Mouse (Mus musculus): Measurements from ENCODE around the gene Pofut1. TPM values are rescaled to one million over a fixed set of nuclear protein-coding genes. Genes with fewer than 3 reads are reported as not detected.
A peak's percentile ranks its signal among the peaks of the same experiment; 100 is the strongest.

The Pofut1 gene
- polyA plus RNA-seq, 1 experiment = 49.7 TPM

DNA sequence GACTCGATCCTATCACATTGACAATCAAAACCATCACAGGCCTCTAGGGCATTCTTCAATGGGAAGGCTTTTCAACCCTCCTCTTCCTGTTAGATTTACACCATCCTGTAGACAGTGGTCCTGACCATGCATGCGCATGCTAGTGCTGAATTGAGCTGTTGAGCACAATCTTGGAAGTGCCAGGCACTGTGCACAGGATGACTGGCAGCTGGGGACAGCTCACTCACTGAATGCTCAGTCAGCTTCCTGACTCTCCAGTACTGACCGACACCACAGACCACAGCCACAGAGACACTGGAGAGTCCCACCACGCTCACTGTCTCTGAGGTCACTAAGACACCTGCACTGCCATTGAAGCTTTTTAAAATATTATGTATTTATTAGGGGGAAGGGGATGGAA lies 25.9 kb upstream of the Pofut1 start:
- TF ChIP-seq CTCF (IDR thresholded peaks at IDR 0.05; ENCODE audit: borderline replicate concordance, insufficient read depth, low read length) = no peak
- TF ChIP-seq POLR2A (IDR thresholded peaks at IDR 0.05; ENCODE audit: low read depth, low read length) = no peak
- H3K4me1 ChIP-seq (ENCODE audit: control insufficient read depth, insufficient read depth, low read length) = peaks cover 2% of the 10 kb centered on the region; the same call in 1 of the 2 replicates
- H3K4me3 ChIP-seq (ENCODE audit: insufficient read depth, low read length) = no peak overlapping the region
- H3K27ac ChIP-seq (ENCODE audit: insufficient read depth, low read length) = no peak overlapping the region

DNA sequence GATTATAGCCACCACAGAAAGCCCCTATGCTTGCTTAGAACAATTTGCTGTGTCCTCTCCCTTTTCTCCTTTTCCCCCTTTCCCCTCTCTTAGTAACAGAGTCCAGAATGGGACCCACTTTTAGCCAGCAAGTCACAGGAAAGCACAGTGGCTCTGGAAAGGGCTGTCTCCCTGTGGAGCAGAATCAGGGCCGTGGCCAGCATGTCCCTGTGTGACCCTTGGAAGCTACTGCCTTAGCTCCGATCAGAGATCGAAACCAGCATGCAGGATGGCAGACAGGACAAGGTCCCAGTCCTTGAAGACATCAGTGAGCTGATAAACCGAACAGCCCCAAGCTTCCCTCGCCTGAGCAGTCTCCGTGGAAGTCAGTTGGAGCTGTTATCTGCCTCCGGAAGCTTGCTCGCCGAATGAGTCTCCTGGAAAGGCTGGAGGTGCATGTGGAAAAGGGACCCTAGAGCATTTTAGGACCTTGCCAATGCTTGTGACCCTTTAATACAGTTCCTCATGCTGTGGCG lies 23.4 kb upstream of the Pofut1 start:
- no peak for TF ChIP-seq CTCF (IDR thresholded peaks at IDR 0.05; ENCODE audit: borderline replicate concordance, insufficient read depth, low read length)
- TF ChIP-seq POLR2A (IDR thresholded peaks at IDR 0.05; ENCODE audit: low read depth, low read length) = no peak
- Histone ChIP-seq H3K4me1 (ENCODE audit: control insufficient read depth, insufficient read depth, low read length) (peaks cover 2% of the 10 kb centered on the region; the same call in 1 of the 2 replicates), H3K4me3 (ENCODE audit: insufficient read depth, low read length) (no peak overlapping the region), H3K27ac (ENCODE audit: insufficient read depth, low read length) (no peak overlapping the region)

DNA sequence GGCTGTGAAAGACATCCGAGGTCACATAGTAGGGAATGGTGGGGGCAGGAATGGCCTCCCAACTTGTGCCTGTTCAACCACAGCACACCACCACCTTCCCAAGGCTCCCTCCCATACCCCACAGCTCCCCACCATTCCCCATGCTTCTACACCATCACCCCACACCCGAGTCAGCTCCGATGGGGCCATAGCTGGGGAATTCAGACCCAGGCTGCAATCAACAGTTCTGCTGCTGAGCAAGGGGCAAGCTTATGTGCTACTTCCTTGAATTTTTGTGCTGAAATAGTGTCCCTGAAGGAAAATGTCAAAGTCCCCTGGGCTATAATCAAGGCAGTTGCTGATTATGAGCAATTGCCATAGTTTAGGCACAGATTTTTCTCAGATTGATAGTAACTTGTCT lies 22.8 kb upstream of the Pofut1 start:
- Histone ChIP-seq H3K4me3 (ENCODE audit: insufficient read depth, low read length) (no peak overlapping the region), H3K27ac (ENCODE audit: insufficient read depth, low read length) (no peak overlapping the region), H3K4me1 (ENCODE audit: control insufficient read depth, insufficient read depth, low read length) (peaks cover 2% of the 10 kb centered on the region; the same call in 1 of the 2 replicates)
- TF ChIP-seq POLR2A (IDR thresholded peaks at IDR 0.05; ENCODE audit: low read depth, low read length) = no peak
- TF ChIP-seq CTCF (IDR thresholded peaks at IDR 0.05; ENCODE audit: borderline replicate concordance, insufficient read depth, low read length) = no peak

DNA sequence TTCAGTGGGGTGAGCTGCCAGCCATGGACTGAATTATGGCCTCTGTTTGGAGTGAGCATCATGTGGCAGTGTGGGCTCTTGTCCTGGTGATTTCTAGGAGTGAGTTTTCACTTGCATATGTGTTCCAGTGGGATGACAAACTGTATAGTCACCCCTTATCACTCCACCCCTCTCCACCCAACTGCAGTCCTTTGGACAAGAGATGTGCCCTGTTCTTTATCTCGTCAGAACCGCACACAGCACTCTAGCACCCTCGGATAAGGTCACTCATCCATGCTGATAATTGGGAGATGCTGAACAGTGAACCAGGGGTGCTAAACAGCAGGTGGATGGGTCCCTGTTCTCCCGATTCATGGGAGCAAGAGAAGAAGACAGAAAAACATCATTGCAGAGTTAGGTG lies 19.7 kb upstream of the Pofut1 start:
- no peak for TF ChIP-seq CTCF (IDR thresholded peaks at IDR 0.05; ENCODE audit: borderline replicate concordance, insufficient read depth, low read length)
- TF ChIP-seq POLR2A (IDR thresholded peaks at IDR 0.05; ENCODE audit: low read depth, low read length) = no peak
- no peak overlapping the region for H3K27ac ChIP-seq (ENCODE audit: insufficient read depth, low read length)

DNA sequence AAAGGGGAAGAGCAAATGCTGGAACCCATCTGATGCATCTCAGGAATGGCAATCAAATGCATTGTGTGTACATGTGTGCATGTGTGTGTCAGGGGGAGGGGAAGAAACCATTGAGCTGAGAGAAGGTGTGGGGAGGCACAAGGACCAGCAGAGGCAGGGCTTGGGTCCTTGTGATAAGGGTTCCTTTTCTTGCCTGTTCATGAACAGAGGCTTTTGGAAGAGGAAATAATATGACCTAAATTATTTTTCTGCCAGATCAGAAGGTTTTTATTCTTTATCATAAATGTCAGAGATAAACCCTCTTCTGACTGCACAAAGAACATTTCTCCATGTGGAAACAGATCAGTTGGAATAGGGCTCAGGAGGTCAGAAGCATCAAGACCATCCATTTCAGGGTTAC lies 19.2 kb upstream of the Pofut1 start:
- Histone ChIP-seq H3K27ac (ENCODE audit: insufficient read depth, low read length) (no peak overlapping the region), H3K4me1 (ENCODE audit: control insufficient read depth, insufficient read depth, low read length) (no peaks in the 10 kb centered on the region), H3K4me3 (ENCODE audit: insufficient read depth, low read length) (no peak overlapping the region)
- TF ChIP-seq POLR2A (IDR thresholded peaks at IDR 0.05; ENCODE audit: low read depth, low read length) (no peak), CTCF (IDR thresholded peaks at IDR 0.05; ENCODE audit: borderline replicate concordance, insufficient read depth, low read length) (no peak)

More for the DNA sequence above, 19.7 kb upstream of the Pofut1 start:
- Histone ChIP-seq H3K4me1 (ENCODE audit: control insufficient read depth, insufficient read depth, low read length) (no peaks in the 10 kb centered on the region), H3K4me3 (ENCODE audit: insufficient read depth, low read length) (no peak overlapping the region)

DNA sequence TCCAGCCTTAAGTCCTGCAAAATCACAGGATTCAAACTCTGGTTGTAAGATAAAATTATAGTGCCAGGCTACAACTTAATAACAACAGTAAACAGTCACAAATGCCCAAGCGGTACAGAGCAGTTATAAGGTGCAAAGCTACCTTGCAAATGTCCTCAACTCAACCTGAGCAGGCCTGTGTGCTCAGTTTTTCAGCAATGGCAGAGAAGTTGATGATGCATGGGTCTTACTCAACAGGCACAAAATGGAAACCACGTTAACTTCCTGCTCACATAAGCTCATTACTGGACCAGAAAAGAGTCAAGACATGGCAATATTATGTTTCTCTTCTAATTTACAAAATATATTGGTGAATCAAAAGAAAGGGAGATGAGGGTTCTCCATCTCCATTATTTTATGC lies 18.8 kb upstream of the Pofut1 start:
- TF ChIP-seq POLR2A (IDR thresholded peaks at IDR 0.05; ENCODE audit: low read depth, low read length) = no peak
- TF ChIP-seq CTCF (IDR thresholded peaks at IDR 0.05; ENCODE audit: borderline replicate concordance, insufficient read depth, low read length) = no peak
- H3K4me1 ChIP-seq (ENCODE audit: control insufficient read depth, insufficient read depth, low read length) = no peaks in the 10 kb centered on the region
- no peak overlapping the region for H3K27ac ChIP-seq (ENCODE audit: insufficient read depth, low read length)
- no peak overlapping the region for H3K4me3 ChIP-seq (ENCODE audit: insufficient read depth, low read length)

DNA sequence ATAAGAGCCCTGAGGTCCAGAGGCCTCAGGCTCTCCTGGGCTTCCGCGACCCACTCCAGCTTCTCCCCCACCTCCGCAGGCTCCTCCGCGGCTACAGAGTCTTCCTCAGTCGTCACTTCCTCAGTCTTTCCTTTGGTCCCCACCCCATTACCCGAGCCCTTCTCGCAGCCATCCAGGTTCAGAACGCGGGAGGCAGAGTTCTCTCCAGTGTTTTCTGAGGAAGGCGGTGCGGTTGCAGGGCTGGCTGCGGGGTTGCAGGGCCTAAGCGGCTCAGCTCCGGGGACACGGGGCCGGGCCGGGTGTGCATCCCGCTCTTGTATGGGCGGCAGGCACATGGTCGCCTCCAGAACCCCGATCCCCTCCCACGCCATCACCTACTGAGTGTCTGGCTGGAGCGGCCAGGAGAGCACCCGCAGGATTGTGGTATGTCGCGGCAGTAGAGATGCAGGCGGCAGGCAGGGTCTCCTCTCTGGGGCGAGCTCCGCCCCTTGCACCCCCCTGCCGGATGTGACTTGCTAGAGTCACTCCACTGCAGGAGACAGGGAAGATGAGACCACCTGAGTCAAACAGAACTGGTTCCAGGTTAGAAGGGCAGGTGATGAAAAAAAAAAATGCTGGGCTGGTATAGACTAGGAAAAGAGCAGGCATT lies 16.3 kb upstream of the Pofut1 start, which contains the start of gene Tspyl3:
Tspyl3 (minus strand) TSS at position 496 of the 649 bp plus-strand sequence.
- TF ChIP-seq CTCF (IDR thresholded peaks at IDR 0.05; ENCODE audit: borderline replicate concordance, insufficient read depth, low read length) (no peak), POLR2A (IDR thresholded peaks at IDR 0.05; ENCODE audit: low read depth, low read length) (peak; percentile 44)

DNA sequence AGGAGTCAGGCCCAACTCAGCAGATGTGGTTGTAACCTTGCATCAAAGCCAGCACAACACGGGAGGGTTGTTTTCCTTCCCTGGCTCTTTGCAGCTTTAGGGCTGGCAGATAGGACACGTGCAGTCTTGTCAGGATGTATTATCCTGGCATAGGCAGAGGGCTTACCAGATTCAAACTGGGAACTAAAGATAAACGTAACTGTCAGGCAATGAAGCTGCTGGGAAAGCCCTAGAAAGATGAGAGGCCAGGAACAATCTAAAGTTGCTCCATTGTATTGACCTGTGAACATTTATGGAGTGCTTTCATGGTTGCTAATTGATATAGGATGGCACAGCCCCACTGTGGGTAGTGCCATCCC lies 15.8 kb upstream of the Pofut1 start:
- Histone ChIP-seq H3K4me1 (ENCODE audit: control insufficient read depth, insufficient read depth, low read length) (no peaks in the 10 kb centered on the region), H3K27ac (ENCODE audit: insufficient read depth, low read length) (no peak overlapping the region), H3K4me3 (ENCODE audit: insufficient read depth, low read length) (peak overlapping the region; percentile 36)
- TF ChIP-seq CTCF (IDR thresholded peaks at IDR 0.05; ENCODE audit: borderline replicate concordance, insufficient read depth, low read length) (no peak), POLR2A (IDR thresholded peaks at IDR 0.05; ENCODE audit: low read depth, low read length) (no peak)

More for the DNA sequence above, 16.3 kb upstream of the Pofut1 start, which contains the start of gene Tspyl3:
- peak within 1 kb of the TSS; percentile 36 for H3K4me3 ChIP-seq (ENCODE audit: insufficient read depth, low read length)
- no peak within 1 kb of the TSS for H3K27ac ChIP-seq (ENCODE audit: insufficient read depth, low read length)
- H3K4me1 ChIP-seq (ENCODE audit: control insufficient read depth, insufficient read depth, low read length) = no peaks in the 10 kb centered on the region

DNA sequence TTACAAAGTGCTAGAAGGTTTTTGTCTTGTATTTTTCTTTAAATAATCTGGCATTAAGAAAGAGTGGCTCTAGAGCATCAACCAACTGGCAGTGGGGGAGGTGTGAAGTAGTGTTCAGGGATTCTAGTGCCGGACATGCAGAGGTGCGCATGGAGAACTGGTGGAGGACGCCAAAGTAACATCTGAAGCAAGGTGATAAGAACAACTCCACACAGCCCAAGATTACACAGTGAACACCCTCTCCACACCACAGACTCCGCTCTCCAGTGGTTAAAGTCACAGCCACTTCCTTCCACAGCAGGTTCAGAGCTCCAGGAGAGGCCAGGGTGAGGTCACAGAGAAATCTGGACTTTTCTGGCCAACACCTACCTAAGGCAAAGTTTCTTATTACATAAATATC lies 13.4 kb upstream of the Pofut1 start:
- Histone ChIP-seq H3K27ac (ENCODE audit: insufficient read depth, low read length) (no peak overlapping the region), H3K4me3 (ENCODE audit: insufficient read depth, low read length) (no peak overlapping the region), H3K4me1 (ENCODE audit: control insufficient read depth, insufficient read depth, low read length) (no peaks in the 10 kb centered on the region)
- TF ChIP-seq CTCF (IDR thresholded peaks at IDR 0.05; ENCODE audit: borderline replicate concordance, insufficient read depth, low read length) = no peak
- TF ChIP-seq POLR2A (IDR thresholded peaks at IDR 0.05; ENCODE audit: low read depth, low read length) = no peak

DNA sequence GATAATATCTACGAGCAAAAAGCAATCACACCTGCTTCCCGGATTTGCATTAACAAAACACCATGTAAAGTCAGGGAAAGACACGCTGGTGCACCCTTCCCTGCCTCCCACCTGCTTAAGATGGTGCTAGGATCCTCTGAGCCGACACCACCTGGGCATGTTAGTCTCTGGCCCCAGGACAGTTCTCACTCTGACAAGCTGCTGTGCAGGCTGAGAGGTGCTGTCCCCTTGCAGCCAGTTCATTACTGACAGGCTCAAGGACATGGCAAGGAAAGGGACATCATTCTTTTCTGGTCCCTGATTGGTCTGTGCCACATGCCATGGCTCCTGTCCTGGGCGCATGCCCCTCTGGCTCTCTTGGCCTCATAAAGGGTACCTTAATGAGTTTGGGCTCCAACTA lies 12.8 kb upstream of the Pofut1 start:
- TF ChIP-seq CTCF (IDR thresholded peaks at IDR 0.05; ENCODE audit: borderline replicate concordance, insufficient read depth, low read length) (no peak), POLR2A (IDR thresholded peaks at IDR 0.05; ENCODE audit: low read depth, low read length) (no peak)
- no peak overlapping the region for H3K27ac ChIP-seq (ENCODE audit: insufficient read depth, low read length)
- H3K4me3 ChIP-seq (ENCODE audit: insufficient read depth, low read length) = no peak overlapping the region

More for the DNA sequence above, 12.8 kb upstream of the Pofut1 start:
- no peaks in the 10 kb centered on the region for H3K4me1 ChIP-seq (ENCODE audit: control insufficient read depth, insufficient read depth, low read length)
